Mouse (Mus musculus) embryo, embryonic 10.5 days (tissue): Measurements from ENCODE around the gene Tcea2.

Source experiments
- DNase-seq: peaks from one replicate; pipeline ENCODE4 v3.0.0-alpha.2; 2015; ENCODE audit warnings: low spot score

Tcea2 gene

DNA sequence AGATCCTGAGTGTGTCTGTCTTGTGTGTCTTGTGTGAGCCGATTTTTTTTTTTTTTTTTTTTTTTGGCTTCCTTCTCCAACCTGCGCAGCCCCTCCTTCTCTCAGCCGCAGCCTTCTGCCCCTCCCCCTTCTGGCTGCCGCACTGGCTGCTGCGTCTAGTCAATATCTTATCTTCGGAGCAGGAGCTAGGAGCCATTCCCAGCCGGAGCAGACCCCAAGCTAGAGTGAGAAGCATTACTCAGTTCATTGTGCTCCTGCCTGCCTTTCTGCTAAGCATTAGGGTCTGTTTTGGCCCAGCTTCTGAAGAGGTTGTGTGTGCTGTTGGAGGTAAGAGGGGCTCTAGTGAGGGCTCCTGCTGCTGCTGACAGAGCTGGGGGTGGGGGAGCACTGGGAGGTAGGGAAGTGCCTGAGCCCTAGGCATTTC is 34.8 kb downstream of the Tcea2 start, which contains the start of gene Oprl1:
Gene Oprl1 (plus strand): TSS at position 114 of the 424 bp plus-strand sequence.
- peak; percentile 55 for DNase-seq

- no peak for DNase-seq
Observed at GRCm38 (mm10) chr2:181715382-181715781, 35.3 kb downstream of the Tcea2 start.

- no peak for DNase-seq
Observed at GRCm38 (mm10) chr2:181716991-181717390, 36.9 kb downstream of the Tcea2 start.

- no peak for DNase-seq
Observed at GRCm38 (mm10) chr2:181720061-181720460, 40.0 kb downstream of the Tcea2 start.

DNA sequence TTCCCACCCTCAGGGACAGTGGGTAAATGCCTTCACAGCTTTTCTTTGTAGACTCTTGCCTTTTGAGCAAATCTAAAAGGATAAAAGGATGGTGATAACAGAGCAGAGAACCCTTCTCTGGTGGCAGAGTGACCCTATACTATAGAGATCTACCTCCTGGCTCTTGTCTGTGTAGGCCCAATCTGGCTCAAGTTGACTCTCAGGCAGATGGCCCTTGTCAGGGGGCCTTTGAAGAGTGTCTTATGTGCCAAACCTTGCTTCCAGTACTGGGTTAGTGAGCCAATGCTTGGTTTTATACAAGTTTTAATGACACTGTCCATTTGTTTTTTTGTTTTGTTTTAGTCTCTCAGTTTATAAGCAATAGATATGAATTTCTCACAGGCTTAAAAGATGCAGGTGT is 41.1 kb downstream of the Tcea2 start:
- no peak for DNase-seq

- peak; percentile 76 for DNase-seq
Observed at GRCm38 (mm10) chr2:181722213-181722612, 42.1 kb downstream of the Tcea2 start.

DNA sequence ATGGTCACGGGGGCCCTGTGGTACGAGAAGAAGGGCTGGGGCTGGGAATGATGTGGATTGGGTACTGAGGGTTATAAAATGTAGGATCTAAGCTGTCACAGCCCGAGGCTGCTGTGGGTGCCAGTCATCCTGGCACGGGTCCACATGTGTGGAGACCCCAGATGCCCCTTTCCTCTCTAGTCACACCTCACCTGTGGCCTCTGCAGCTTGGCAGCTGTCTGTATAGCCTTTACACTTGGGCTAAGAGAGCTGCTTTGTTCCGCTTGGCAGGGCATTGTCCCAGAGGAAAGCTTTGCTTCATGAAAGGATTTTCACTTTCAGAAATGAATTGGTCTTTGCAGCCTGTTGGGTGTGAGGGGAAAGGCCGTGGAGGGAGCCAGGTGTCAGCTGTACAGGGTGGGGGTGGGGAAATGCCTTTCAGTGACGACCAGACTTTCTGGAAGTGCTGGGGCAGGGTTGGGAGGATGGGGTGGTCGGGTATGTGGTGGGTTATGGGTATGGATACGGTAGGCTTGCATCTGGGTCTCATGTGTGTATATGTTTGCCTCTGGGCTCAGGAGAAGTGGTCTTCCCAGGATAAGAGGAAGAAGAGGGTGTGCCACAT is 47.7 kb downstream of the Tcea2 start:
- no peak for DNase-seq

DNA sequence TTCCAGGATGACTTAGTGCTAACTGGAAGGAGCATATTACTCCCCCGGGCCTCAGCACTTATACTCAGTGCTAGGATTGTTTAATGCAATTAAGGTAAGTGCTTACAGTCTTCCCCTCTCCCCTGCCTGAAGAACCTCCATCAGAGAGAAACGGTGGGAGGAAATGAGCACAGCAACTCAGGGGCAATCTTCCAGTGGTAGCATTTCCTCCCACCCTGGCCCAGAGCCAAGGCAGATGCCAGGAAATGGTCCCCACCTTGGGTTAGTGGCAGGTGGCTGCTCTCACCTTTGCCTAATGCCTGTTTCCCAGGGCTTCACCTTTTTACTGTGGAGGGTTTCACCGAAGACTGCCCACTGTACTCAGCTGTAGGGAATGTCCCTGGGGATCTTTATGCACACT is 49.9 kb downstream of the Tcea2 start:
- DNase-seq, result no peak
